Mouse (Mus musculus) midbrain, postnatal 0 days (tissue): ENCODE measurements around the gene Kcnj15. TPM values are rescaled to one million over a fixed set of nuclear protein-coding genes. Genes with fewer than 3 reads are reported as not detected.

Source experiments
- ATAC-seq: fragments of 200-750 bp; cut with Nextera tagmentation; 2 replicates; pipeline ENCODE4 v1.8.0; 2017; ENCODE audit warnings: moderate number of reproducible peaks, mild to moderate bottlenecking, moderate TSS enrichment, moderate library complexity; ENCODE audit not compliant: low FRiP score
- DNase-seq: peaks from one replicate; pipeline ENCODE4 v3.0.0-alpha.2; 2015; ENCODE audit warnings: low spot score
- H3K27ac ChIP-seq: fragments of 300-500 bp; sonication (generic); 2 replicates; pipeline ENCODE4 v1.5.1; 2014; ENCODE audit warnings: low read depth, mild to moderate bottlenecking, low read length, mixed read lengths
- H3K27me3 ChIP-seq: fragments of 300-500 bp; sonication (generic); 2 replicates; pipeline ENCODE4 v1.6.1; 2014; ENCODE audit warnings: low read length, control low read depth, mixed read lengths; ENCODE audit not compliant: insufficient read depth
- H3K36me3 ChIP-seq: fragments of 300-500 bp; sonication (generic); 2 replicates; pipeline ENCODE4 v1.6.1; 2014; ENCODE audit warnings: low read length, control low read depth, mixed read lengths; ENCODE audit not compliant: insufficient read depth
- H3K4me1 ChIP-seq: fragments of 300-500 bp; sonication (generic); 2 replicates; pipeline ENCODE4 v1.6.1; 2014; ENCODE audit warnings: mild to moderate bottlenecking, control low read depth, antibody characterized with exemption, low read length, mixed read lengths; ENCODE audit not compliant: insufficient read depth
- H3K4me2 ChIP-seq: fragments of 300-500 bp; sonication (generic); 2 replicates; pipeline ENCODE4 v1.6.1; 2014; ENCODE audit warnings: low read depth, mild to moderate bottlenecking, low read length, mixed read lengths; ENCODE audit not compliant: poor library complexity, severe bottlenecking
- H3K4me3 ChIP-seq: fragments of 300-500 bp; sonication (generic); 2 replicates; pipeline ENCODE4 v1.5.1; 2014; ENCODE audit warnings: low read depth, mild to moderate bottlenecking, low read length, moderate library complexity
- H3K9ac ChIP-seq: fragments of 300-500 bp; sonication (generic); replicated peaks from 2 replicates; pipeline ENCODE4 v1.6.1; 2014; ENCODE audit warnings: mild to moderate bottlenecking, low read length, moderate library complexity, mixed read lengths; ENCODE audit not compliant: poor library complexity, severe bottlenecking
- H3K9me3 ChIP-seq: fragments of 300-500 bp; sonication (generic); 2 replicates; pipeline ENCODE4 v1.6.1; 2016; ENCODE audit warnings: low read length, control low read depth
- CTCF ChIP-seq: IDR thresholded peaks from 2 replicates; pipeline ENCODE4 v1.5.1; 2016; ENCODE audit warnings: antibody characterized with exemption, mild to moderate bottlenecking
- WGBS: fragments of 180-500 bp; shearing (Covaris S2); extraction: QIAGEN DNeasy Blood & Tissue Kit; methylation state at CpG from one replicate; pipeline ENCODE4 v1.1.7; 2014; 5-methylcytosine and 5-hydroxymethylcytosine counted together
- polyA plus RNA-seq: library from polyadenylated mRNA; unstranded; fragments of >200 nt; fragmentation: Nextera tagmentation; extraction: Ambion mirVana; gene quantifications from 2 replicates; pipeline ENCODE4 v1.2.1, GENCODE M21; 2015
- total RNA-seq: library from RNA; depleted of rRNA; stranded (reverse); fragments of >200 nt; gene quantifications from 2 replicates; pipeline ENCODE4 v1.2.3, GENCODE M21; 2014

Kcnj15 gene
- total and polyA plus RNA-seq, 2 experiments from 2014 or later, result 0.06 TPM; not detected in 1

DNA sequence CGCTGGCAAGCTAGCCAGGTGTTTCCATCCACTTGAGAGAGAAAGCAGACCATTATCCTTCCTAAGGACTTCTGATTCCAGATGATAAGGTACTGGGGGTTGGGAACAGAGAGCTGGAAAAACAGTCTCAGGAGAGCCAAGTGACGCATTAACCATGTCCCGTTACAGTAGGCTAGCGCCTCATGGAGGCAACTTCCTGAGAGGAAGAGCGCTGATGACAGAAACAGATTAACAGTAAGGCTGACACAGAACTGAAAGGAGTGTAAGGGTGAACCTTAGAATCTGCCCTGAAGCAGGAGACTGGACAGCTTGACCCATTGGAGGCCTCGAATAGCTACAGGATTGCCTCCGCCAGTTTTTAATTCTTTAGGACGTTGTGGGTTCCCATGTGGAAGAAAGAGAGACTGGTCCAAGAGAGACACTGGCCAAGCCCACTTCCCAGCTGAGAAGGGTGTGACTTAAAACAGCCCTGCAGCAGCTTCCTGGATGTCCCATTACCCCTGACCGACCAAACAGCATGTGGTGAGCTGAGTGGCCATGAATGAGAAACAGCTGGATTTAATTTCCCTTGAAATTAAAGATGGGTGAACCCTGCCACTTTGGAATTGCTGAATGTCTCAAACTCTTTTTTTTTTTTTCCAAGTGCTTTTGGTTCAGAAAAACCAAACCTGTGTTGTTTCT, 64.7 kb downstream of the Kcnj15 start:
- Histone ChIP-seq H3K27ac (no peak overlapping the region), H3K9me3 (no peaks in the 10 kb centered on the region), H3K4me3 (no peak overlapping the region), H3K4me1 (no peaks in the 10 kb centered on the region), H3K27me3 (no peaks in the 10 kb centered on the region), H3K36me3 (no peaks in the 10 kb centered on the region), H3K4me2 (no peak overlapping the region), H3K9ac (no peak overlapping the region)
- DNase-seq (no peak), ATAC-seq (no peak)
- TF ChIP-seq CTCF, result no peak
- 76% methylated on average over 9 of the region's 9 CpGs for WGBS

GRCm38 (mm10) chr16:95332159-95332558, 74.8 kb downstream of the Kcnj15 start:
- Histone ChIP-seq H3K4me1 (no peaks in the 10 kb centered on the region), H3K9me3 (no peaks in the 10 kb centered on the region), H3K9ac (no peak overlapping the region), H3K27me3 (no peaks in the 10 kb centered on the region), H3K4me3 (no peak overlapping the region), H3K27ac (no peak overlapping the region), H3K36me3 (no peaks in the 10 kb centered on the region), H3K4me2 (no peak overlapping the region)
- 85% methylated on average over 5 of the region's 5 CpGs for WGBS
- DNase-seq (no peak), ATAC-seq (no peak)
- no peak for TF ChIP-seq CTCF

DNA sequence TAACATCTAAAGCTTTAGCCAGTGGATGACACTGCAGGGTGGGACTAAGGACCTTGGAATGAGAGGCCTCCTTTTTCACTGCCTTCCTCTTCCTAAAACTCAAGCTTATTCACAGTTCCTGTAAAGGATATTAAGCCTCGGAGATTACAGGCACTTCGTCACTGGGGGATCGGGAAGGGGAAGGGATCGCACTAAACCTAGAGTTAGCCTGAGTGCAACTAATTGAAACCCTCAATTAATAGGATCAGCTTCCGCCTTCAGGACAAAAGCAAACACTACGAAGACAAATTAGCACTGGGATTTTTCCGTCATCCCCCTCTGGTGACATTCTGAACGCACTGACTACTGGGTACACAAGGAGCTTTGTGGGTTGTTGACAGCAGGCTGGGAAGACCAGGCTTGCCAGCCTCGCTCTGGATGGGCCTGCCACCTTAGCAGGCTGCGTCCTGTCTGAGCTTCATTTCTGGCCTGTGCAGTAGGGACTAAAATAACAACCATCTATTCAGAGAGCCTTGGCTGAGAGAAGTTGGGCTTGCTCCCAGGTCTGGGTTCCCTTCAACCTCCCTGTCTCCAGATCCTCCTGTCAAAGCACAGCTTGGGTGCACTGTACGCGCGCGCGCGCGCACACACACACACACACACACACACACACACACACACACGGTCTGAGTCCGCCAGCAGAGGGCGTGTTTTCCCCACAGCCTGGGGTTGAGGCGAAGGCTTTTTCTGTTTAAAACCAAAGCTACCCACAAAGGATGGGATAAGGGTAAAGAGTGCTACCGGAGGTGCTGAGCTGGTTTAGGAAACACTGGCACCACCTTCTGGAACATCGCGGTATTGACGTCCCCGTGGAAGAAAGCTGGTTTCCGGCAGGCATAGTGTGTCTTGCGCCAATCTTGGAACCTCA, 83.8 kb downstream of the Kcnj15 start:
- H3K4me2 ChIP-seq, result no peak overlapping the region
- DNase-seq (peak; percentile 92), ATAC-seq (peak; percentile 91)
- TF ChIP-seq CTCF, result peak; percentile 90
- no peaks in the 10 kb centered on the region for H3K4me1 ChIP-seq
- H3K36me3 ChIP-seq, result no peaks in the 10 kb centered on the region
- H3K27me3 ChIP-seq, result no peaks in the 10 kb centered on the region
- no peak overlapping the region for H3K9ac ChIP-seq
- WGBS, result 21% methylated on average over 28 of the region's 28 CpGs
- no peak overlapping the region for H3K27ac ChIP-seq
- H3K4me3 ChIP-seq, result no peak overlapping the region
- H3K9me3 ChIP-seq, result no peaks in the 10 kb centered on the region

GRCm38 (mm10) chr16:95342030-95342429, 84.7 kb downstream of the Kcnj15 start:
- 72% methylated on average over 8 of the region's 8 CpGs for WGBS
- no peak overlapping the region for H3K4me3 ChIP-seq

GRCm38 (mm10) chr16:95344961-95345360, 87.6 kb downstream of the Kcnj15 start:
- Histone ChIP-seq H3K36me3 (no peaks in the 10 kb centered on the region), H3K9ac (no peak overlapping the region), H3K27me3 (no peaks in the 10 kb centered on the region; the same call in 1 of the 2 replicates), H3K4me1 (no peaks in the 10 kb centered on the region), H3K4me3 (no peak overlapping the region), H3K9me3 (no peaks in the 10 kb centered on the region), H3K4me2 (no peak overlapping the region), H3K27ac (no peak overlapping the region)
- ATAC-seq (no peak), DNase-seq (no peak)
- TF ChIP-seq CTCF, result no peak
- WGBS, result 75% methylated on average over 10 of the region's 10 CpGs

More at GRCm38 (mm10) chr16:95342030-95342429, 84.7 kb downstream of the Kcnj15 start:
- ATAC-seq, result no peak
- Histone ChIP-seq H3K27ac (no peak overlapping the region), H3K27me3 (no peaks in the 10 kb centered on the region), H3K4me1 (no peaks in the 10 kb centered on the region), H3K36me3 (no peaks in the 10 kb centered on the region), H3K4me2 (no peak overlapping the region), H3K9ac (no peak overlapping the region), H3K9me3 (no peaks in the 10 kb centered on the region)
- TF ChIP-seq CTCF, result peak; percentile 31
- DNase-seq, result no peak

DNA sequence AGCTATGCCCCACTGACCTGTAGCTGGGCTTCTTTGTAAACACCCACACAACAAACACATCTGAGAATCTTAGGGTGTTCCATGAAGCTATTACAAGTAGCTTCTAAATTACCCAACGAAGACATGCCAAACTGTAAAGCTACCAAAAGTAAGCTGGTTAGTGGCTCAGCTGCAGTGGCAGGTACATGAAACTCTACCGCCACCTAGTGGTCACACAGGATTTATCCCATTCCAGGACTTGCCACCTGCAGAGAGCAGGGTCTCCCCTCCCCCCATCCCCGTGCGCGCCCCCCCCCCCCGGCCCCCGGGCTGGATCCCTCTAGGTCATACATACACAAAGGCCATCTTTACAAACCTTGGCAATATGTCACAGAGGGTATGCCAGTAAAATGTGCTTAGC, 88.5 kb downstream of the Kcnj15 start:
- no peak overlapping the region for H3K9ac ChIP-seq
- H3K27me3 ChIP-seq, result no peaks in the 10 kb centered on the region; the same call in 1 of the 2 replicates
- ATAC-seq (no peak), DNase-seq (peak; percentile 91)
- under 1% methylated on average over 6 of the region's 7 CpGs for WGBS
- H3K27ac ChIP-seq, result no peak overlapping the region
- H3K4me1 ChIP-seq, result no peaks in the 10 kb centered on the region
- no peaks in the 10 kb centered on the region for H3K9me3 ChIP-seq
- H3K4me3 ChIP-seq, result no peak overlapping the region
- peak; percentile 86 for TF ChIP-seq CTCF
- no peak overlapping the region for H3K4me2 ChIP-seq
- no peaks in the 10 kb centered on the region for H3K36me3 ChIP-seq
